Mouse (Mus musculus): ENCODE measurements around the gene Mcm2. TPM values are rescaled to one million over a fixed set of nuclear protein-coding genes. Genes with fewer than 3 reads are reported as not detected.

Mcm2 gene
- polyA plus RNA-seq, 1 experiment: 8.1 TPM

- H3K4me1 ChIP-seq (ENCODE audit: control insufficient read depth, insufficient read depth, low read length): no peaks in the 10 kb centered on the region; the same call in none of the 2 replicates
- H3K4me3 ChIP-seq (ENCODE audit: control insufficient read depth, low read depth, low read length): no peak overlapping the region
- peak; percentile 46 for TF ChIP-seq CTCF (IDR thresholded peaks at IDR 0.05; ENCODE audit: control insufficient read depth, insufficient read depth, insufficient replicate concordance, low read depth, low read length)
- TF ChIP-seq POLR2A (IDR thresholded peaks at IDR 0.05; ENCODE audit: control insufficient read depth, low read depth, low read length): no peak
- H3K27me3 ChIP-seq (ENCODE audit: control insufficient read depth, insufficient read depth, low read length): no peaks in the 10 kb centered on the region
- H3K36me3 ChIP-seq (ENCODE audit: control insufficient read depth, insufficient read depth, low read length): no peaks in the 10 kb centered on the region
- no peak overlapping the region for H3K27ac ChIP-seq (ENCODE audit: control insufficient read depth, insufficient read depth, low read depth, low read length)
Observed at GRCm38 (mm10) chr6:88849270-88849669, 49.3 kb downstream of the Mcm2 start.

- H3K36me3 ChIP-seq (ENCODE audit: control insufficient read depth, insufficient read depth, low read length): no peaks in the 10 kb centered on the region
- TF ChIP-seq POLR2A (IDR thresholded peaks at IDR 0.05; ENCODE audit: control insufficient read depth, low read depth, low read length) (no peak), CTCF (IDR thresholded peaks at IDR 0.05; ENCODE audit: control insufficient read depth, insufficient read depth, insufficient replicate concordance, low read depth, low read length) (no peak)
Observed at GRCm38 (mm10) chr6:88847571-88847970, 51.0 kb downstream of the Mcm2 start.

GRCm38 (mm10) chr6:88844901-88845565, 53.5 kb downstream of the Mcm2 start:
- TF ChIP-seq CTCF (IDR thresholded peaks at IDR 0.05; ENCODE audit: control insufficient read depth, insufficient read depth, insufficient replicate concordance, low read depth, low read length) (no peak), POLR2A (IDR thresholded peaks at IDR 0.05; ENCODE audit: control insufficient read depth, low read depth, low read length) (no peak)
- Histone ChIP-seq H3K4me3 (ENCODE audit: control insufficient read depth, low read depth, low read length) (no peak overlapping the region), H3K27me3 (ENCODE audit: control insufficient read depth, insufficient read depth, low read length) (no peaks in the 10 kb centered on the region), H3K27ac (ENCODE audit: control insufficient read depth, insufficient read depth, low read depth, low read length) (no peak overlapping the region), H3K4me1 (ENCODE audit: control insufficient read depth, insufficient read depth, low read length) (peaks cover 21% of the 10 kb centered on the region), H3K36me3 (ENCODE audit: control insufficient read depth, insufficient read depth, low read length) (no peaks in the 10 kb centered on the region)

More at GRCm38 (mm10) chr6:88847571-88847970, 51.0 kb downstream of the Mcm2 start:
- Histone ChIP-seq H3K4me3 (ENCODE audit: control insufficient read depth, low read depth, low read length) (no peak overlapping the region), H3K27ac (ENCODE audit: control insufficient read depth, insufficient read depth, low read depth, low read length) (no peak overlapping the region), H3K4me1 (ENCODE audit: control insufficient read depth, insufficient read depth, low read length) (peaks cover 11% of the 10 kb centered on the region), H3K27me3 (ENCODE audit: control insufficient read depth, insufficient read depth, low read length) (no peaks in the 10 kb centered on the region)

GRCm38 (mm10) chr6:88843781-88844725, 54.5 kb downstream of the Mcm2 start:
- no peaks in the 10 kb centered on the region for H3K27me3 ChIP-seq (ENCODE audit: control insufficient read depth, insufficient read depth, low read length)
- H3K27ac ChIP-seq (ENCODE audit: control insufficient read depth, insufficient read depth, low read depth, low read length): no peak overlapping the region
- H3K4me1 ChIP-seq (ENCODE audit: control insufficient read depth, insufficient read depth, low read length): peaks cover 21% of the 10 kb centered on the region
- peak overlapping the region; percentile 90 for H3K4me3 ChIP-seq (ENCODE audit: control insufficient read depth, low read depth, low read length)
- TF ChIP-seq CTCF (IDR thresholded peaks at IDR 0.05; ENCODE audit: control insufficient read depth, insufficient read depth, insufficient replicate concordance, low read depth, low read length): no peak
- TF ChIP-seq POLR2A (IDR thresholded peaks at IDR 0.05; ENCODE audit: control insufficient read depth, low read depth, low read length): no peak
- no peaks in the 10 kb centered on the region for H3K36me3 ChIP-seq (ENCODE audit: control insufficient read depth, insufficient read depth, low read length)

- peaks cover 21% of the 10 kb centered on the region for H3K4me1 ChIP-seq (ENCODE audit: control insufficient read depth, insufficient read depth, low read length)
- peak overlapping the region; percentile 90 for H3K4me3 ChIP-seq (ENCODE audit: control insufficient read depth, low read depth, low read length)
- H3K27ac ChIP-seq (ENCODE audit: control insufficient read depth, insufficient read depth, low read depth, low read length): no peak overlapping the region
- TF ChIP-seq POLR2A (IDR thresholded peaks at IDR 0.05; ENCODE audit: control insufficient read depth, low read depth, low read length) (no peak), CTCF (IDR thresholded peaks at IDR 0.05; ENCODE audit: control insufficient read depth, insufficient read depth, insufficient replicate concordance, low read depth, low read length) (no peak)
- H3K27me3 ChIP-seq (ENCODE audit: control insufficient read depth, insufficient read depth, low read length): no peaks in the 10 kb centered on the region
- no peaks in the 10 kb centered on the region for H3K36me3 ChIP-seq (ENCODE audit: control insufficient read depth, insufficient read depth, low read length)
Observed at GRCm38 (mm10) chr6:88843241-88843640, 55.3 kb downstream of the Mcm2 start.

- Histone ChIP-seq H3K4me3 (ENCODE audit: control insufficient read depth, low read depth, low read length) (peak overlapping the region; percentile 90), H3K36me3 (ENCODE audit: control insufficient read depth, insufficient read depth, low read length) (no peaks in the 10 kb centered on the region), H3K27me3 (ENCODE audit: control insufficient read depth, insufficient read depth, low read length) (no peaks in the 10 kb centered on the region), H3K4me1 (ENCODE audit: control insufficient read depth, insufficient read depth, low read length) (peaks cover 21% of the 10 kb centered on the region), H3K27ac (ENCODE audit: control insufficient read depth, insufficient read depth, low read depth, low read length) (peak overlapping the region; percentile 79)
- no peak for TF ChIP-seq CTCF (IDR thresholded peaks at IDR 0.05; ENCODE audit: control insufficient read depth, insufficient read depth, insufficient replicate concordance, low read depth, low read length)
- TF ChIP-seq POLR2A (IDR thresholded peaks at IDR 0.05; ENCODE audit: control insufficient read depth, low read depth, low read length): no peak
Observed at GRCm38 (mm10) chr6:88842731-88843151, 55.8 kb downstream of the Mcm2 start.

Measured in testis, adult 2 months (tissue).